Mouse (Mus musculus): ENCODE results near the gene Kcnk10.

- no peak for TF ChIP-seq EP300 (IDR thresholded peaks at IDR 0.05; ENCODE audit: low read depth)
- no peak for TF ChIP-seq CTCF (IDR thresholded peaks at IDR 0.05; ENCODE audit: low read depth)
These were observed 8.7 kb downstream of the Kcnk10 start for GRCm38 (mm10) chr12:98569380-98569779.

Measured in liver, postnatal 0 days (tissue).